Mouse (Mus musculus): Measurements from ENCODE around the gene Arhgap22.

GRCm38 (mm10) chr14:33296698-33297341, 83.0 kb downstream of the Arhgap22 start:
- TF ChIP-seq POLR2A (IDR thresholded peaks at IDR 0.05; ENCODE audit: insufficient read depth, low read depth, low read length), result no peak
- no peak for TF ChIP-seq CTCF (IDR thresholded peaks at IDR 0.05)

Measured in heart, adult 2 months (tissue).